Mouse (Mus musculus) erythroblast, embryonic 14.5 days (primary cell): ENCODE data around the gene Nutm2.

Experiments used
- GATA1 ChIP-seq: IDR thresholded peaks from 2 replicates; pipeline ENCODE4 v1.6.1; 2012; ENCODE audit warnings: low read length, inconsistent platforms, mixed read lengths
- TAL1 ChIP-seq: IDR thresholded peaks from 3 replicates; pipeline ENCODE4 v1.6.1; 2012; ENCODE audit warnings: low read length, inconsistent platforms, mixed read lengths

DNA sequence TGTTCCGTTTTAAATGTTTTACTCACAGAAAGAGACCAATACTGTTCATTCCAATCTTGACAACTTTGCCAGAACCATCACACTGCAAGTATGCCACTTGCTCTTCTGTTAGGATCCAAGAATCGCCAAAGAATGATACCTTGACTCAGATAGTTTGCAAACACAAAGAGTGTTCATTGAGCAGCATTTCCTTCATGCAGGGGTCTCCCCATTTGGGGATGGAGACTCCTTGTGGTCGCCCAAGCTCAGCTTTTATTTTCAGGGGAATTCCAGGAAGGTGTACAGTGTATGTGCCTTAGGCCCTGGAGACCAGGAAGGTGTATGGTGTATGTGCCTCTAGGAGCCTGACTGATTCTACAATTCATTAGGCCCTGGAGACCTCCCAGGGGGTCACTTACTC, 48.7 kb upstream of the Nutm2 start:
- TF ChIP-seq GATA1 (no peak), TAL1 (no peak)
